Mouse (Mus musculus) gastrocnemius, postnatal 25 days (tissue): ENCODE results near the gene Spdye4c. TPM values are rescaled to one million over a fixed set of nuclear protein-coding genes. Genes with fewer than 3 reads are reported as not detected.

Experiments
- DNase-seq: peaks from one replicate; pipeline ENCODE4 v3.0.0; 2022
- total RNA-seq, 2 experiments: library from RNA; stranded (reverse); gene quantifications; 1 replicate in 1 of 2; 2 replicates in 1 of 2; pipeline ENCODE4 v1.2.3; 2021

Spdye4c gene
- total RNA-seq, 2 experiments from 2014 or later: not detected

DNA sequence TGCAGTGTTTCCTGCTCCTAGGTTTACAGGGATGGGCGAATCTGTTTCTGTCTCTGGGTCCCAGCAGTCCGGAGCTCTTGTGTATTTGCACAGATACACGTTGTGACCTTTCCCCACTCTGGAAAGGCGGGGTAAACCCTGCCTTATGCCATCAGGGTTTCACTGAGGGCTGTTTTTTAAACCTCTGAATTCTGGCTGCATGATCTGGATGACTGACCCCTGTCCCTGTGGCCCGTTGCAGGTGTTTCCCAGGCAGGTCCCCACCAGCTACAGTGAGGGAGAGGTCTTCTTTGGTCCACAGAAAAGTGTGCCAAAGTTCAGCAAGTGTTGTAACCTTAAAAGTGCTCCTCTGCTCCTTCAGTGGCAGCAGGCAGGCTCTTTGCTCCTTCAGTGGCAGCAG lies 18.3 kb downstream of the Spdye4c start:
- DNase-seq: no peak

DNA sequence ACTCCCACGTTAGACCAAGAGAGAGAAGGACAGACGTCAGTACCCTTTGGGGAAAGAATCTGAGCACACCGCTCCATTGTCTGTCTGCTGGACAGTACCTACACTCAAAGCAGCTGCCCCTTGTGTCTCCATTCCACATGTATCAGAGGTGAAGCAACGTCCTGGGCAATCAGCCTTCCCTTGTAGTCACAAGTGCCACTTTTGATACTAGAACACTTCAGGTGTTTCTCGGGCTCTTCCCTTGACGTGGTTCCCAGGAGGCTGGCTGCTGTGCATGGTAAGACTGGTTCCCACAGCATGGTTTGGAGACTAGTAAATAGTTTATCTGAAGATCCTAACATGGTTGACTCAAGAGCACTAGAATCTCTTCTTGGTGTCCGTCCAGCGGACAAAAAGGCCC lies 20.2 kb downstream of the Spdye4c start:
- DNase-seq: no peak

DNA sequence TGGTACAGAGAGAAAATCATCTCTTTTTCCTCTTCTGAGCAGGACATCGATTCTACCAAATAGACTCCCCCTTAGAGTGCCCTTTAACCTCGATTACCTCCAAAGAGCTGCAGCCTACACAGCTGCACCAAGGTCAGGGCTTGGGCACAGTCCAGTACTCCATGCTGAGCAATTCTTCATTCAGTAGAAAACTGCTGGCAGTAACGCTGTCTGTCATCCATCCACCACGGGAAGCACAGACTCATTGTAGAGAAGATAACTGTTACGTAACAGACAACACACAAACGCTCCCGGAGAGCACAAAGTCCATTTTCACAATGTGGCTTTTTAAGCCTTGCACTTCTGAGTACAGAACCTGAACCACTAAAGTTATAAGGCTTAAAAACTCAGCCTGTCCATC lies 21.3 kb downstream of the Spdye4c start:
- no peak for DNase-seq

DNA sequence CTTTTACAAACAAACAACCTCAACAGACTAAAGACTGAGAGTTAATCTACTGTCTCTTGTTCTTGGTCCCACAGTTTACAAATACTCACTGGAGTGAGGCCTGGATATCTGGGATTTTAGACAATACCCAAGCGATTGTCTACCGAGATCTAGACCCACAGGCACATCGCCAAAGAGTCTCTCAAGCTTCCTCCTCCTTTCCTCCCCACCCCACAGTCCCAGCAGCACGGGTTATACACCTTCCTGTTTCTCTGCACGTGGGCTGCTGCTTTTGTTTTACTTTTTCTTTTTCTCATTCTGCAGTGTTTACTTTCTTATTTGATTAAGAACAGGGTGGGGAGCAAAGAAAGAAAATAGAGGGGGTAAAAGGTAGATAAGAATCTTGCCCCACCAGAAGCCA lies 22.4 kb downstream of the Spdye4c start:
- DNase-seq: no peak

DNA sequence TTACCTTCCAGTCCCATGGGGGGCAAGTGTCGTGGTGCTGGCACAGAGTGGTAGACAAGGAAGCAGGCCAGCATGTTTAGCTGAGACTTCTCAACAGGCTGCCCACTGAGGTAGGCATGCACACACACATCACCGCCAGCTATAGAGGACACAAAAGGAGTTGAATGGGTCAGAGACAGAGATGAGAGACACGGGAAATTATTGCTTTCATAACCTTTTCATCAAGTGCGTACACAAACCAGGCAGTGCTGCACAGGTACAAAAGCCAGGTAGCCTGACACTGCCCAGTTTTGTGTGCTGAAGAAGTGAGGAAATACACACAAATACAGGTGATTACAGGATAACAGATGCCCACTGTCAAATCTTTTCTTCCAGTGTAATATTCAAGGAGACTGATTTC lies 24.4 kb downstream of the Spdye4c start:
- DNase-seq: no peak

- no peak for DNase-seq
These were observed 29.6 kb downstream of the Spdye4c start for GRCm38 (mm10) chr2:128620578-128620977.

Other genes starting within 250 kb of the Spdye4c start
- gene Anapc1, start 96.2 kb downstream of the Spdye4c start, total RNA-seq: 10 to 100 TPM; 24.8 to 27.4 TPM
- 1 to 10 TPM; 1.7 to 2.6 TPM for gene Mertk, start 107.7 kb downstream of the Spdye4c start, total RNA-seq
- 10 to 100 TPM; 10.6 to 12.2 TPM for gene Tmem87b, start 226.9 kb downstream of the Spdye4c start, total RNA-seq